Mouse (Mus musculus) CH12.LX (cell line): ENCODE data around the gene Intu.

ENCODE experiments used
- CHD1 ChIP-seq: IDR thresholded peaks from 2 replicates; pipeline ENCODE4 v1.6.1; 2012; ENCODE audit warnings: low read depth, low read length, improper control_type of control experiment, inconsistent platforms
- CTCF ChIP-seq, 2 experiments: IDR thresholded peaks in 1 of 2; conservative IDR thresholded peaks in 1 of 2; 2 replicates each; pipeline ENCODE4 v1.5.1; 2011 to 2012; ENCODE audit warnings: low read depth in 2 of 2, low read length in 2 of 2, improper control_type of control experiment in 1 of 2, inconsistent platforms in 1 of 2, mild to moderate bottlenecking in 1 of 2, moderate library complexity in 1 of 2
- E2F4 ChIP-seq: IDR thresholded peaks from 2 replicates; pipeline ENCODE4 v1.6.1; 2011; ENCODE audit warnings: low read depth, low read length, improper control_type of control experiment; ENCODE audit not compliant: insufficient replicate concordance
- ELF1 ChIP-seq: IDR thresholded peaks from 2 replicates; pipeline ENCODE4 v1.6.1; 2014; ENCODE audit warnings: low read depth, mild to moderate bottlenecking, inconsistent platforms, low read length, improper control_type of control experiment
- EP300 ChIP-seq: IDR thresholded peaks from 2 replicates; pipeline ENCODE4 v1.6.1; 2011; ENCODE audit warnings: low read length, improper control_type of control experiment
- HCFC1 ChIP-seq: IDR thresholded peaks from 2 replicates; pipeline ENCODE4 v1.6.1; 2012; ENCODE audit warnings: low read depth, mild to moderate bottlenecking, inconsistent platforms, low read length, improper control_type of control experiment
- IRF4 ChIP-seq: IDR thresholded peaks from 2 replicates; pipeline ENCODE4 v1.6.1; 2014; ENCODE audit warnings: low read depth, mild to moderate bottlenecking, inconsistent platforms, low read length, improper control_type of control experiment
- PAX5 ChIP-seq: IDR thresholded peaks from 2 replicates; pipeline ENCODE4 v1.6.1; 2012; ENCODE audit warnings: low read length, inconsistent platforms, mixed read lengths
- POLR2A ChIP-seq: IDR thresholded peaks from 2 replicates; pipeline ENCODE4 v1.6.1; 2011; ENCODE audit warnings: low read depth, mild to moderate bottlenecking, improper control_type of control experiment, low read length
- POLR2AphosphoS2 ChIP-seq: IDR thresholded peaks from 2 replicates; pipeline ENCODE4 v1.6.1; 2011; ENCODE audit warnings: low read depth, low read length, improper control_type of control experiment
- SIN3A ChIP-seq: IDR thresholded peaks from 2 replicates; pipeline ENCODE4 v1.6.1; 2012; ENCODE audit warnings: low read length, improper control_type of control experiment, inconsistent platforms
- USF1 ChIP-seq: IDR thresholded peaks from 2 replicates; pipeline ENCODE4 v1.6.1; 2014; ENCODE audit warnings: low read depth, mild to moderate bottlenecking, inconsistent platforms, low read length, improper control_type of control experiment
- USF2 ChIP-seq: conservative IDR thresholded peaks from 2 replicates; pipeline ENCODE4 v1.6.1; 2011; ENCODE audit warnings: low read depth, low read length, improper control_type of control experiment
- ZC3H11A ChIP-seq: IDR thresholded peaks from 2 replicates; pipeline ENCODE4 v1.6.1; 2012; ENCODE audit warnings: low read depth, mild to moderate bottlenecking, inconsistent platforms, low read length, improper control_type of control experiment

DNA sequence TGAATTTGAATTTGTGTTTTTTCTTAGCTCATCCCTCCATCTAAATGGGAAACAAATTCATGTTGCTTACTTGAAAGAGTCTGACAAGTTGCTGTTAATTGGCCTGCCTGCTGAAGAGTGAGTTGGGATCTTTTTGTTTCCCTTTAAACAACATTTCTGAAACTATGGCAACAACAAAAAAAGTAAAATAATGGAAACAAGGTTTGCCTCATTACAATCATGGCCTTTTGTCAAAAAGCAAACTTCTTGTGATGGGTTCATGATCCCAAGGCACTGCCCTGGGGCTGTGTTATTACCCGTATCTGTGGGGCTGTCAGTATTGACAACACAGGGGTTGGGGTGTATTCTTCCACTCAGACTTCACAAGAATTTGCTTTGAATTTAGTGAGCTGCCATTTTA, 147.8 kb downstream of the Intu start:
- no peak for TF ChIP-seq EP300
- TF ChIP-seq SIN3A = no peak
- no peak for TF ChIP-seq USF2
- TF ChIP-seq POLR2A = no peak
- no peak for TF ChIP-seq PAX5
- no peak for TF ChIP-seq E2F4
- no peak for TF ChIP-seq CHD1
- no peak for TF ChIP-seq USF1
- no peak for TF ChIP-seq CTCF (conservative IDR thresholded peaks at IDR 0.05 in 1 of 2, IDR thresholded peaks at IDR 0.05 in 1 of 2; ENCODE audit: low read depth in 2 of 2, low read length in 2 of 2)
- no peak for TF ChIP-seq ZC3H11A
- no peak for TF ChIP-seq IRF4
- TF ChIP-seq POLR2AphosphoS2 = no peak
- TF ChIP-seq ELF1 = no peak
- no peak for TF ChIP-seq HCFC1
